Mouse (Mus musculus) kidney, embryonic 15.5 days (tissue): ENCODE data around the gene Tedc1. TPM values are rescaled to one million over a fixed set of nuclear protein-coding genes. Genes with fewer than 3 reads are reported as not detected.
A peak's percentile ranks its signal among the peaks of the same experiment; 100 is the strongest.

Experiments used
- ATAC-seq: fragments of 200-750 bp; cut with Nextera tagmentation; replicated peaks from 2 replicates; pipeline ENCODE4 v1.8.0; 2017; ENCODE audit warnings: moderate TSS enrichment; ENCODE audit not compliant: low FRiP score
- H3K27ac ChIP-seq: fragments of 300-500 bp; sonication (generic); 2 replicates; pipeline ENCODE4 v1.5.1; 2015; ENCODE audit warnings: mild to moderate bottlenecking, inconsistent platforms
- H3K27me3 ChIP-seq: fragments of 300-500 bp; sonication (generic); 2 replicates; pipeline ENCODE4 v1.6.1; 2015; ENCODE audit warnings: inconsistent platforms
- H3K36me3 ChIP-seq: fragments of 300-500 bp; sonication (generic); 2 replicates; pipeline ENCODE4 v1.6.1; 2015; ENCODE audit warnings: inconsistent platforms
- H3K4me1 ChIP-seq: fragments of 300-500 bp; sonication (generic); 2 replicates; pipeline ENCODE4 v1.6.1; 2015; ENCODE audit warnings: inconsistent platforms
- H3K4me2 ChIP-seq: fragments of 300-500 bp; sonication (generic); 2 replicates; pipeline ENCODE4 v1.6.1; 2015; ENCODE audit warnings: moderate library complexity, mild to moderate bottlenecking, inconsistent platforms
- H3K4me3 ChIP-seq: fragments of 300-500 bp; sonication (generic); replicated peaks from 2 replicates; pipeline ENCODE4 v1.5.1; 2015; ENCODE audit warnings: mild to moderate bottlenecking, inconsistent platforms
- H3K9ac ChIP-seq: fragments of 300-500 bp; sonication (generic); 2 replicates; pipeline ENCODE4 v1.6.1; 2015; ENCODE audit warnings: mild to moderate bottlenecking, inconsistent platforms
- H3K9me3 ChIP-seq: fragments of 300-500 bp; sonication (generic); replicated peaks from 2 replicates; pipeline ENCODE4 v1.6.1; 2016; ENCODE audit warnings: inconsistent platforms
- WGBS: fragments of 180-500 bp; shearing (Covaris S2); methylation state at CpG from one replicate; pipeline ENCODE4 v1.1.7; 2015; ENCODE audit warnings: mixed read lengths; 5-methylcytosine and 5-hydroxymethylcytosine counted together
- polyA plus RNA-seq: library from polyadenylated mRNA; unstranded; fragments of >200 nt; fragmentation: Nextera tagmentation; extraction: Ambion mirVana; gene quantifications from 2 replicates; pipeline ENCODE4 v1.2.1, GENCODE M21; 2015

The Tedc1 gene
- polyA plus RNA-seq, 1 experiment from 2014 or later = 40.2 TPM

DNA sequence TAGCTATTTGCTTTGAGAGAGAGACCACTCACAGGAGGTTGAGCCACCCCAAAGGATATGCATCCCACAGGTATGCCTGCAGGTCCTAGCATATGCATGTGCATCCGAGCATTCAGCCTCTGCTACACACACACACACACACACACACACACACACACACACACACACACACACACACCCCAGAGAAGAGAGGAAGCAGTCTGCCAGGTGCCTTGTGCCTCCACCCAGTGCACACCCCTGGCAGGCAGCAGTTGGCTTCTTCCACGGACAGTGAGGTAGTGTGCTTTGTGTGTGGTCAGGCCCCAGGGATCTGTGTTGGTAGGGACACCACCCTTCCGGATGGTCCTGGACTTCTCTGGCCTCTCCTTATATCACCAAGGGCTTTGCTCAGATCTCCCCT lies 6.3 kb upstream of the Tedc1 start:
- WGBS = 89% methylated on average over 3 of the region's 3 CpGs
- peaks cover 3% of the 10 kb centered on the region for H3K36me3 ChIP-seq
- peaks cover 67% of the 10 kb centered on the region for H3K4me1 ChIP-seq

GRCm38 (mm10) chr12:113150591-113150990 lies 5.6 kb upstream of the Tedc1 start:
- no peak for ATAC-seq
- Histone ChIP-seq H3K27ac (no peak overlapping the region), H3K9ac (no peak overlapping the region), H3K36me3 (no peaks in the 10 kb centered on the region), H3K4me2 (no peak overlapping the region), H3K27me3 (peaks cover 27% of the 10 kb centered on the region; the same call in 1 of the 2 replicates), H3K9me3 (no peaks in the 10 kb centered on the region), H3K4me1 (peaks cover 72% of the 10 kb centered on the region), H3K4me3 (no peak overlapping the region)
- 77% methylated on average over 4 of the region's 4 CpGs for whole genome bisulfite sequencing

More for the DNA sequence above, 6.3 kb upstream of the Tedc1 start:
- ATAC-seq = no peak
- H3K27me3 ChIP-seq = peaks cover 27% of the 10 kb centered on the region; the same call in 1 of the 2 replicates
- no peak overlapping the region for H3K9ac ChIP-seq
- no peak overlapping the region for H3K27ac ChIP-seq
- no peaks in the 10 kb centered on the region for H3K9me3 ChIP-seq
- no peak overlapping the region for H3K4me2 ChIP-seq
- no peak overlapping the region for H3K4me3 ChIP-seq

DNA sequence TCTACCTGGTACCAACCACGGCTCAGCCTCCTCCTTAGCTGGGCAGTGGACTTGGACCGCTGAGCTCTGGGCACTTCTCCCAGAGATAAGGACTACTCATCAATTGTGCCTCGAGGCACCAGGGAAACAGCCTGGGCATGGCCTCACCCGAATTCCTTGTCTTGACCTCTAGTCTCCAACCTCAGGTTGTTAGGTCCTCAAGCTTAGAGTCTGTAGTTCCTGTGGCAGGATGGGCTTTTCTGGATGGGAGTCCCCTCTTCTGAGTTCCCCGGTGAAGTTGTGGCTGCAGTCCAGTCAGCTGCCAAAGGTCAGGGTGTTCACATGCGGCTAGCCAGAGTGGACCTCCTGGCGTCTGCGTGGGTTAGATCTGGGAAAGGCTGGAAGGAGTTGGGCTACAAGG lies 5.2 kb upstream of the Tedc1 start:
- Histone ChIP-seq H3K9me3 (no peaks in the 10 kb centered on the region), H3K27ac (no peak overlapping the region), H3K4me3 (peak overlapping the region; percentile 53; the same call in 1 of the 2 replicates), H3K27me3 (peaks cover 27% of the 10 kb centered on the region; the same call in 1 of the 2 replicates), H3K9ac (no peak overlapping the region), H3K4me1 (peaks cover 69% of the 10 kb centered on the region), H3K4me2 (peak overlapping the region; percentile 85), H3K36me3 (no peaks in the 10 kb centered on the region)
- ATAC-seq = no peak
- WGBS = 62% methylated on average over 8 of the region's 8 CpGs

DNA sequence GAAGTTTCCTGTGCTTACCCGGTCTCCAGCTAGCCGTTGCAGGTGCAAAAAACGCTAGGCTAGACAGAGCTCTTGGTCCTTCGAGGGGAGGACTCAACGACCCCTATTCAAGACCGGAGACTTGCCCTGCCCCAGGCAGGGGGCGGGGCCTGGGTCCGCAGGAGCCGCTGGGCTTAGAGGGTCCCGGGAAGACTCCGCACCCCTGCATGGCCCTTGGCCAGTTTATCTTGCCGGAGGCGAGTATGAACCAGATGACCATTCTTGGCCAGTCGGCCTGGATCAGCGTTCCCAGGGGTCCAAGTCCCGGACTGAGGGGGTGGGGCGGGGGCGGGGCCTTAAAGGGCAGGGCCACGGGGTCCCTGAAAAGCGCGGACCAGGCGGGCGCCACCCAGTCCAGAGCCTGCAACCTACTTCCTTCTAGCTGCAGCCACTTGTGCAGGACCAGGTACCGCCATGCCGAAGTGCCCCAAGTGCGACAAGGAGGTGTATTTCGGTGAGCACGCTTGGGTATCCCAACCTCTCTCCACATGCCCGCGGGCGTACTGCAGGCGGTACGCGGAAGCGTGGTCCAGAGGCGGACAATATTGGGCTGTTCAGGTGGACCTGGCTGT lies 4.5 kb upstream of the Tedc1 start:
- Histone ChIP-seq H3K9me3 (no peaks in the 10 kb centered on the region), H3K4me2 (peak overlapping the region; percentile 85), H3K36me3 (no peaks in the 10 kb centered on the region), H3K4me1 (peaks cover 65% of the 10 kb centered on the region), H3K9ac (peak overlapping the region; percentile 52), H3K27ac (no peak overlapping the region), H3K27me3 (peaks cover 27% of the 10 kb centered on the region; the same call in 1 of the 2 replicates), H3K4me3 (peak overlapping the region; percentile 53)
- no peak for ATAC-seq
- WGBS = under 1% methylated on average over 36 of the region's 36 CpGs

DNA sequence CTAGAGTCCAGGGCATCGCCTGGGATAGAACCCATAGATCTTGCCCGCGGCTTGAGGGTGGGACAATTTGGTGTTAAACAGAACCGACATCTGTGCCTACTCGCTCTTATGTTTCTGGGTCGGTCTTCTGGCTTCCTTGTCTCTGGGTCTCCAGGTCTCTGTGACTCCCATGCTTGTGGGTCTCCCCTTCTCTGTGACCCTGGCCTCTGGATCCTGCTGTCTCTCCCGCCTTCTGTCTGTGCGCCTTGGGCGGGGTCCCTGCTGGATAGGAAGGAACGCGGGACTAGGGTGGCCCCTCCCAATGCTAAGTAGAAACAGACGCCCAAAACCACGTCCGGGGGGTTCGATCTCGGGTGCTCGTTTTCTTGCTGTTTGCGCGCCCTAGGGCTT lies 4.0 kb upstream of the Tedc1 start:
- Histone ChIP-seq H3K4me1 (peaks cover 65% of the 10 kb centered on the region), H3K36me3 (no peaks in the 10 kb centered on the region), H3K9me3 (no peaks in the 10 kb centered on the region)

GRCm38 (mm10) chr12:113152991-113153525 lies 3.2 kb upstream of the Tedc1 start:
- ATAC-seq = no peak
- 78% methylated on average over 6 of the region's 6 CpGs for WGBS
- H3K27ac ChIP-seq = no peak overlapping the region
- no peak overlapping the region for H3K9ac ChIP-seq
- peaks cover 2% of the 10 kb centered on the region for H3K36me3 ChIP-seq
- peak overlapping the region; percentile 85 for H3K4me2 ChIP-seq
- peak overlapping the region; percentile 53; the same call in 1 of the 2 replicates for H3K4me3 ChIP-seq
- H3K27me3 ChIP-seq = peaks cover 27% of the 10 kb centered on the region; the same call in 1 of the 2 replicates
- H3K4me1 ChIP-seq = peaks cover 64% of the 10 kb centered on the region
- H3K9me3 ChIP-seq = no peaks in the 10 kb centered on the region

More for the DNA sequence above, 4.0 kb upstream of the Tedc1 start:
- Histone ChIP-seq H3K27ac (no peak overlapping the region), H3K4me3 (peak overlapping the region; percentile 53), H3K9ac (peak overlapping the region; percentile 52), H3K4me2 (peak overlapping the region; percentile 85), H3K27me3 (peaks cover 27% of the 10 kb centered on the region; the same call in 1 of the 2 replicates)
- no peak for ATAC-seq
- 27% methylated on average over 19 of the region's 19 CpGs for WGBS

- no peak for ATAC-seq
- H3K4me3 ChIP-seq = no peak overlapping the region
- H3K9ac ChIP-seq = no peak overlapping the region
- H3K9me3 ChIP-seq = no peaks in the 10 kb centered on the region
- no peak overlapping the region for H3K27ac ChIP-seq
- H3K4me1 ChIP-seq = peaks cover 56% of the 10 kb centered on the region
- H3K36me3 ChIP-seq = peaks cover 6% of the 10 kb centered on the region
- peaks cover 19% of the 10 kb centered on the region; the same call in 1 of the 2 replicates for H3K27me3 ChIP-seq
- no peak overlapping the region for H3K4me2 ChIP-seq
- 91% methylated on average over 7 of the region's 7 CpGs for WGBS
These were observed 2.2 kb upstream of the Tedc1 start for GRCm38 (mm10) chr12:113153971-113154370.

DNA sequence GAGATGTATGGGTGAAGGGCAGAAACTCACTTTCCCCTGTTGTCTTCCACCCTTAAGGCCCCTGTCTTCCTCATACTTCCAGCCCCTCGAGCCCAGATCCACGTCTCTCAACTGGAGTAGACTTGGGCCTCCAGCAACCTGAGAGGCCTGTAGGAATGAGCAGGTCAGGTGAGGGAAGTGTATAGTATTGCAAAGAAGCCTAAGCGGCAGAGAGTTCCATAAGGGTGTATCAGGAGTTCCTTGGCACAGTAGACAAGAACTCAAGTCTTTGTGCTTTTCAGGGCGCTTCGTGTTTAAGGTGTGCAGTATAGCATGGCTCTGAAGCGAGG lies 1.5 kb upstream of the Tedc1 start:
- WGBS = 75% methylated on average over 6 of the region's 6 CpGs
- Histone ChIP-seq H3K4me3 (peak overlapping the region; percentile 59), H3K27me3 (peaks cover 13% of the 10 kb centered on the region; the same call in 1 of the 2 replicates), H3K4me1 (peaks cover 52% of the 10 kb centered on the region), H3K36me3 (peaks cover 6% of the 10 kb centered on the region), H3K4me2 (peak overlapping the region; percentile 78), H3K9ac (no peak overlapping the region), H3K9me3 (no peaks in the 10 kb centered on the region), H3K27ac (peak overlapping the region; percentile 94)
- ATAC-seq = no peak

- H3K27ac ChIP-seq = peak overlapping the region; percentile 94
- H3K9ac ChIP-seq = peak overlapping the region; percentile 51
- peak; percentile 16 for ATAC-seq
- H3K27me3 ChIP-seq = peaks cover 11% of the 10 kb centered on the region; the same call in 1 of the 2 replicates
- H3K9me3 ChIP-seq = no peaks in the 10 kb centered on the region
- peaks cover 52% of the 10 kb centered on the region for H3K4me1 ChIP-seq
- 3% methylated on average over 32 of the region's 32 CpGs for WGBS
- peak overlapping the region; percentile 59 for H3K4me3 ChIP-seq
- H3K36me3 ChIP-seq = peaks cover 6% of the 10 kb centered on the region
- H3K4me2 ChIP-seq = peak overlapping the region; percentile 78
These were observed 997 bp upstream of the Tedc1 start for GRCm38 (mm10) chr12:113155076-113155771.

- peak overlapping the region; percentile 82 for H3K27ac ChIP-seq
- H3K36me3 ChIP-seq = peaks cover 13% of the 10 kb centered on the region
- peak; percentile 58 for ATAC-seq
- no peaks in the 10 kb centered on the region for H3K9me3 ChIP-seq
- H3K4me1 ChIP-seq = peaks cover 44% of the 10 kb centered on the region
- no peaks in the 10 kb centered on the region for H3K27me3 ChIP-seq
- H3K4me2 ChIP-seq = peak overlapping the region; percentile 78
- peak overlapping the region; percentile 59 for H3K4me3 ChIP-seq
- WGBS = under 1% methylated on average over 23 of the region's 23 CpGs
- peak overlapping the region; percentile 56 for H3K9ac ChIP-seq
These were observed 314 bp downstream of the Tedc1 start for GRCm38 (mm10) chr12:113156540-113156929.

DNA sequence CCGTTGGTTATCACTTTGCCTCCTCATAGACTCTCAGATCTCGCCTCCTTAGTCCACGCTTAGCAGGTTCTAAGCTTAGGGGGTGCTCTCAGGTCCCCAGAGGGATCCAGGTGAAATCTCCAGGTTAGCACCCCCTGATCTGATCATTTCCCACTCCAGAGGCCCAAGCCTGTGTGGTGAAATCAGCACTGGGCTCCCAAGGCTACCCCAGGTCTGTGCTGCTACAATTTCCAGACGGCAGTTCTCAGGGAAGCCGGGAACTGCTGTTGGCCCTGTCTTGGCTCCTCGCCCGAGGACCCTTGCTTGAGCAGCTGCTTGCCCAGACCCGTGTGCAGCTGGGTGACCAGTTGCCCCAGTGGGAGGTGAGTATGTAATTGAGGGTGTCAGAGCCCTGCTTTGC lies 781 bp downstream of the Tedc1 start:
- Histone ChIP-seq H3K36me3 (peaks cover 18% of the 10 kb centered on the region), H3K4me1 (peaks cover 39% of the 10 kb centered on the region), H3K4me2 (peak overlapping the region; percentile 78), H3K27ac (peak overlapping the region; percentile 82), H3K27me3 (no peaks in the 10 kb centered on the region), H3K4me3 (peak overlapping the region; percentile 59), H3K9me3 (no peaks in the 10 kb centered on the region), H3K9ac (peak overlapping the region; percentile 56)
- no peak for ATAC-seq
- 23% methylated on average over 8 of the region's 8 CpGs for WGBS

- Histone ChIP-seq H3K9ac (peak overlapping the region; percentile 56; the same call in 1 of the 2 replicates), H3K4me3 (peak overlapping the region; percentile 59; the same call in 1 of the 2 replicates)
These were observed 1.3 kb downstream of the Tedc1 start for GRCm38 (mm10) chr12:113157521-113157920.

More at GRCm38 (mm10) chr12:113157521-113157920, 1.3 kb downstream of the Tedc1 start:
- peak overlapping the region; percentile 78 for H3K4me2 ChIP-seq
- no peaks in the 10 kb centered on the region for H3K27me3 ChIP-seq
- peaks cover 34% of the 10 kb centered on the region for H3K4me1 ChIP-seq
- no peaks in the 10 kb centered on the region for H3K9me3 ChIP-seq
- H3K27ac ChIP-seq = no peak overlapping the region
- ATAC-seq = no peak
- H3K36me3 ChIP-seq = peaks cover 23% of the 10 kb centered on the region
- 93% methylated on average over 8 of the region's 8 CpGs for WGBS
